Mouse (Mus musculus): ENCODE data around the gene Fastk. TPM values are rescaled to one million over a fixed set of nuclear protein-coding genes. Genes with fewer than 3 reads are reported as not detected.

Gene Fastk
- 147 and 182 TPM in 2 replicates for polyA plus RNA-seq (2012; rRNA removed)

- DNase-seq (ENCODE audit: low read depth), result no peak
Observed at GRCm38 (mm10) chr5:24444746-24445427, at the start of gene Fastk. TSS of gene Fastk (minus strand) at chr5:24445287.

GRCm38 (mm10) chr5:24492546-24493285 is 47.6 kb upstream of the Fastk start:
- DNase-seq (ENCODE audit: low read depth), result no peak

- DNase-seq (ENCODE audit: low read depth), result no peak
Observed at GRCm38 (mm10) chr5:24490413-24490920, 45.4 kb upstream of the Fastk start.

GRCm38 (mm10) chr5:24486738-24487137 is 41.7 kb upstream of the Fastk start:
- no peak for DNase-seq (ENCODE audit: low read depth)

DNA sequence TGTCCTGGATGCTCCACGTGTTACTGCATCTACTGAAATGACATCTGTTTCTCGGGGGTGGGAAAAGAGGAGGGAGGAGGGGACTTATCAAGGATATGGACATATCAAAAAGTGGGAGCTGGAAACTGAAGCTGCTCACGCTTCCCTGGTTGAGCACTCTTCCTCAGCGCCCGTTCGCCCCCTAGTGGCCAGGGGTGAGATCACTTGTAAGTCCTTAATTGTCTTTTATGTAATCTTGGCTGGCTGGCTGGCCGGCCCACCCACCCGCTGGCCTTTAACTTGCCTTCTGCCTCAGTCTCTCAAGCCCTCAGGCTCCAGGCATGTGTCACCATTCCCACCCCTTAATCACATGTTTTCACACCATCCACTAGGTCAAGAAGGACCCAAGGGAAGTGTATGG is 41.0 kb upstream of the Fastk start:
- no peak for DNase-seq (ENCODE audit: low read depth)

- DNase-seq (ENCODE audit: low read depth), result no peak
Observed at GRCm38 (mm10) chr5:24484963-24485362, 39.9 kb upstream of the Fastk start.

DNA sequence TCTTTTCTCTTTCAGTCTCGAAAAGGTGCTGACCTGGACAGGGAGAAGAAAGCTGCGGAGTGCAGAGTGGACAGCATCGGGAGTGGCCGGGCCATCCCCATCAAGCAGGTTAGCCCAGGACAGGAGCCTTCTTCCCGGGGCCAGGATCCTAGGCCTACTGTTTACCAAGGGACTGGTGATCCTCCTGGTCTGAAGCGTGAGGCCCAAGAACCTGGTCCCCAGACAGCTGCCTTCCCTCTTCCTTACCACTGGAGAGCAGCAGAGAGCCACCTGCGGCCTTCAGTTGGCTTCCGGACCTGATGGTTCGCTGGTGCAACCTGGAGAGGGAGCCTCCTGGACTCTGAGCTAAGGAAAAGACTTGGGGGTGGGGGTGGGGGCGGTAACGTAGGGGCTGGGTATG is 38.2 kb upstream of the Fastk start:
- DNase-seq (ENCODE audit: low read depth), result no peak

GRCm38 (mm10) chr5:24482247-24483079 is 37.4 kb upstream of the Fastk start:
- DNase-seq (ENCODE audit: low read depth), result no peak

- no peak for DNase-seq (ENCODE audit: low read depth)
Observed at GRCm38 (mm10) chr5:24481647-24482046, 36.6 kb upstream of the Fastk start.

DNA sequence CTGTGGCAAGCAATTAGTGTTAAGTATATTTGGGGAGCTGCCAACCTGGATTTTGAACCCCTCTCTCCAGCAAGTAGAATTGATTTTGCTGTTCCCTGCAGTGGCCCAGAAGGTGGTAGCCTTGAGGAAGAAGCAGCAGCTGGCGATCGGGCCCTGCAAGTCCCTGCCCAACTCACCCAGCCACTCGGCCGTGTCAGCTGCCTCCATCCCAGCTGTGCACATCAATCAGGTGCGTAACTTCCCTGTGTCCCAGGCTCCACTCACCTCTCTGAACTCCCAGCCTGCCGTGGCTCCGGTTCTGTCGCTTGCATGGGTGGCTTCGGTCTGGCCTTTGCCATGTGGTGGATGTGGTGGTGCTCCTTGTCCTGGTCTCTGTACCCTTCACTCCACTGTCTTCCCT is 32.8 kb upstream of the Fastk start:
- DNase-seq (ENCODE audit: low read depth), result no peak

DNA sequence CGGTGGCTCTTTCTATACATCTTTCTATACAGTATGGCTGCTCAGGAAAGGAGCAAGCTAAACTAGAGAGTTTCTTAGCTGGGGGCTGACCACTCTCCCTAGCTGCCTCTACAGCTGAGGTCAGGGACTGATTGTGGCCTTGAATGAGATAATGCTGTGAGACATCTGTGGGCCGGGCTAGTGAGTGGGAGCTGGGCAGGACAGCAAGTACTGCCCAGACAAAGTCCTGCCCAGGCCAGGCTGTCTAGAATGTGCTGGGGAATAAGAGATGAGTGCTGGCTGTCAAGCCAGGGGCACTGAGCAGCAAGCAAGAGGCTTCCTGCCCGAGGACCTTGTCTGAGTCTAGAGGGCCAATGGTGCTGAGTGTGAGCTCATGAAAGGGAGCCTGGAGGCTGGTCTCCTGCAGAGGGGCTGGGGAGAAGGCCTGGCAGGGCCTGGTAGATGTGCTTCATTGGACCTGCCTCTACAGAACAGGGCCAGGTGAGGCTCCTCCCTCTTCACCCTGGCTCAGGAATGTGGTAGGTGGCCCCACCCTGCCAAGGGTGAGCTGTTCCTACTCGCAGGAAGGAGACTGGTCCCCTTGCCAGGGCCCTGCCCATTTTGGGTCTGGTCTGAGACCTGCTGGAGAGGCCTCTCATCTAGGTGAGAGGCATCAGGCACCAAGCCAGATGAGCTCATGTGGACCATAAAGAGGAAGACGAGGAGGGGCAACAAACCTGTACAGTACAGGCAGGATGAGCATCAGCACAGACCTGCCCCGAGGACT is 30.6 kb upstream of the Fastk start:
- peak; percentile 98 for DNase-seq (ENCODE audit: low read depth)

DNA sequence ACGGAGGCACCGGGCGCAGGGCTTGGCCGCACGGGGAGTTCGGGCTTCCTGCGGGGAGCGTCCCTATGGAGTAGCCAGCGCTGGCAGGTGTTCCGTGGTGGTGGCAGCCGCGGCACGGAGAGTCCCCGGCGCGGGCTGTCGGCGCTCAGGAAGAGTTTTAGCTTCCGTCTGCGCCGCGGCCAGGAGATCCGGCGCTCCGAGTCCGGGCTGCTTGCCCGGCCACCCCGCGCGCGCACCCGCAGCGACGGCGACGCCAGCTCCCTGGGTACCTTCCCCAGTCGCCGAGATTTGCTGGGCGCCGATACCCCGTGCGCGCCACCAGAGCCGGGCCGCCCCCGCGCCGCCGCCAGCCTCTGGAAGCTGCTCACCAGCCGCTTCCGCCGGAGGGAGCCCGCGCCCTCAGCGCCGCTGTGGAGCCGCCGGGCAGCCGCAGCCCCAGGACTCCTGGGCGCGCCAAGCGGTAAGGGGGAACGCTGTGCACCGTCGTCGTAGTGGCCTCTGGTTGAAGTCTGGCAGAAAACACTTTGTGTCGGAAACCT is 29.7 kb upstream of the Fastk start:
- no peak for DNase-seq (ENCODE audit: low read depth)

DNA sequence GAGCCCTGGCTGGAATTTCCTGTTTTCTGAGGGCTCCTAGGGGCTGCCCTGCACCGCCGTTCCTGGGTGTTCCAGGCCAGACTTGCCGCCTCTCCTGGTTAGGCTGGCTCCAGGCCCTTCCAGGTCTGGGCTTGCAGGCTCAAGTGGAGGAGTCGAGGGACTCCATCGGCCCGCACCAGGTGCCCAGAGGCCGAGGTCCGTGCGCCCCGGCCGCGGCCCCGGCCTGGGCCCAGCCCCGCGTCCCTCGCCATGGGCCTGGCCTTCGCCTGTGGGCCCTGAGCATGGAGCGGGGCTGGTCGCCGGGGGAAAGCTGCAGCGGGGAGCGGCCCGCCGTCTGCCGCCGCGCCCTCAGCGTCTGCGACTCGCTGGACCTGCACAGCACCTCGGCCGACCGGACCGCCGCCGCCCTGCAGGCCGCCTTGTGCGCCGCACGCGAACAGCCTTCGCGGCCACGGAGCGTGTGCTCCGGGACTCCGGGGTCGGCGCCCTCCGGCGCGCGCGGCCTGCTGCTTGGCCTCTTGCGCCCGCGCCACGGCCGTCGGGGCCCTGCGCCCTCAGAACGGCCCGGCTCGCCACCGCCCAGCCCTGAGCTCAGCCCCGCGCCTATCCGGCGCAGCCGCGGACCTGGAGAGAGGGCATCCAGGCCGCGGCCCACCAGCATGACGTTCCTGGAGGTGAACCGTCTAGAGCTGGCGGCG is 29.1 kb upstream of the Fastk start:
- DNase-seq (ENCODE audit: low read depth), result peak; percentile 63

- DNase-seq (ENCODE audit: low read depth), result no peak
Observed at GRCm38 (mm10) chr5:24472884-24473619, 28.0 kb upstream of the Fastk start.

DNA sequence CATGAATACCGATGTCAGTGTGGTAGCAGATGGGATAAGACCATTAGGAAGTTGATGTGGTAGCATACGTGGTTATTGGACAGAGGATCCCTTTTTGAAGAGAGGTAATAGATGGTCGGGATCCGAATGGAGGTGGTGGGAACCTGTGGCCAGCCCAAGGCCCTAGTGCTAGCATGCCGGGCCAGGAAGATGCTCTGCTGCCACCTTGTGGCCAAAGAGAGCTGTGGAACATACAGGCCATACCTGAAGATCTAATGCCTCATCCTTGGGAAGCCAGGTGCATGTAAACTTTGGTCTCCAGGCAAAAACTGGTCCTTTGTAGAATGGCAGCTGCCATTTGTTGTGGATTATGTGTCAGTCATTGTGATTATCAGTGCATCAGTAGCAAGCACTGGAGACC is 25.5 kb upstream of the Fastk start:
- DNase-seq (ENCODE audit: low read depth), result no peak

GRCm38 (mm10) chr5:24466762-24467161 is 21.7 kb upstream of the Fastk start:
- DNase-seq (ENCODE audit: low read depth), result no peak

DNA sequence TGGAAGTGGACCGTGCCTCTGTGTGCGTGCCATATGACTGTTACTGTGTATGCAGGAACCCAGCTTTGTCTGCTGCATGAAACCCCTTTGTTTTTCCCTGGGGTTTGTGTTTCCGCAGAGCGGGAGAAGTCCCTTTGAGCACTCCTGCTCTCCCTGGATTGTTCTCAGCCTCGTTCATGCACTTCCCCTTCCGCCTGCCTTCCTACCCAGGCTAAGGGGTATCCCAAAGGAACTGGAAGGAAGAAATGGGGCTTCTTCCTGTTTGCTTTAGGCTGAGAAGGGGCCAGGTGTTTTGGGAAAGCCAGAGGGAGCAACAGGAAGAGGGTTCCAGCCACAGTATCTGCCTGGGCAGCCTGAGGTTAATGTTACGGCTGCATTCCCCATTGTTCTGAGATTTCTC is 10.5 kb upstream of the Fastk start:
- no peak for DNase-seq (ENCODE audit: low read depth)

- no peak for DNase-seq (ENCODE audit: low read depth)
Observed at GRCm38 (mm10) chr5:24455076-24455475, 10.0 kb upstream of the Fastk start.

DNA sequence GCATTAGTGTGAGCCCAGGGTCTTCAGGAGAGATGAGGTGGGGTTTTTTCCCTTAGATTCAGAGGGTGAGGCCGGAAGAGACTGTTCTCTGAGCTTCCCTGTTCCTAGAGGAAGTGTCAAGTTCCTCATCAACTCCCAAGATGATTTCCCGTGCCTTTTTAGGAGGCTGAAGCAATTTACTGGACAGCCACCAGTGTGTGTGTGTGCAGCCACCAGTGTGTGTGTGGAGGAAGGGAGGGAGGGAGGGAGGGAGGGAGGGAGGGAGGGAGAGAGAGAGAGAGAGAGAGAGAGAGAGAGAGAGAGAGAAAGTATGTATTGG is 8.9 kb upstream of the Fastk start:
- DNase-seq (ENCODE audit: low read depth), result no peak

Measured in gonadal fat pad, adult 2 months (tissue).